Mouse (Mus musculus) liver, postnatal 0 days (tissue): ENCODE data around the gene Dab1.

Experiments used
- CTCF ChIP-seq: sonication (generic); IDR thresholded peaks from 2 replicates; pipeline ENCODE4 v1.5.1; 2016; ENCODE audit warnings: antibody characterized with exemption, low read depth
- EP300 ChIP-seq: IDR thresholded peaks from 2 replicates; pipeline ENCODE4 v1.6.1; 2016; ENCODE audit warnings: antibody characterized with exemption, low read depth, mild to moderate bottlenecking

- no peak for TF ChIP-seq CTCF
- no peak for TF ChIP-seq EP300
Observed at GRCm38 (mm10) chr4:104435736-104436135, 816.6 kb downstream of the Dab1 start.
